ENCODE assay signal across 11 mouse cellular contexts in the genomic region with DNA sequence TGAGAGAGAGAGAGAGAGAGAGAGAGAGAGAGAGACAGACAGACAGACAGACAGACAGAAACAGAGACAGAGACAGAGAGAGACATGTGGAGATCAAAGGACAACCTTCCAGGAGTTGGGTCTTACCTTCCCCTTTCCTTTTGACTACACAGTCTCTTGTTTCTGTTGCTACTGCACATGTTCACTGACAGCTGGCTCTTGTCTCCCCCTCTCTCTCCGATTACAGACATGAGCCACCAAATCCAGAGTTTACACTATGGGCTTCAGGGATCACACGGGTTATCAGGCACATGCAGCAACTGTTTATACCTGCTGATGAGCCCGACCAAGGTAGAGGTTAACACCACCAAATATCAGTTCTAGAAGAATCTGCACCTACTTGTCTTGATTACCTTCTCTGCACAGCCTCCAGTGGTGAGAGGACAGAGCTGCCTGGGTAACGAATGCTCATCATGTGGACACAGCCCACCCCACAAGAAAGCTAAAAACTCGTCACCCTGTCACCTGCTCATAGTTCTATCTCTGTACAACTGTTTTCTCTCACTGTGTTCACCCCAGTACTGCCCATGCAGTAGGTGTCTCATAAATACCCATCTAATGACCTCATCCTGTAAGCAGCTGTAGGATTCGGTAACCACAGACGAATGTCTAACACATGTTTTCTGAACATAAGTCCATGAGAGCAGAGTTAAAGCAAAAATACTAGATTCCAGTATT. TPM values are rescaled to one million over a fixed set of nuclear protein-coding genes. Genes with fewer than 3 reads are reported as not detected.
DNase-seq lines count a peak whose midpoint lies in the region; ATAC-seq and TF ChIP-seq lines count a peak whose summit lies in the region.
"Had no signal": no experiment of that assay in that cellular context is flagged by ENCODE, and none has a peak within 500 bp of the region (broad histone marks: within the 10 kb centered on the region; RNA-seq: fewer than 3 reads in every experiment).

No protein-coding gene starts in this region.

- no peaks in the 10 kb centered on the region for H3K9me3 ChIP-seq in heart, postnatal 0 days (replicated peaks; ENCODE audit: control insufficient read depth, low read length)
- H3K9me3 ChIP-seq: G1E; hindbrain, embryonic 12.5 days had no signal

- no peak overlapping the region for H3K9ac ChIP-seq in heart, postnatal 0 days (replicated peaks; ENCODE audit: low read depth, low read length)
- H3K9ac ChIP-seq: hindbrain, embryonic 12.5 days had no signal

- no peaks in the 10 kb centered on the region for H3K27me3 ChIP-seq in heart, postnatal 0 days (ENCODE audit: control insufficient read depth, insufficient read depth, low read length)
- H3K27me3 ChIP-seq: hindbrain, embryonic 12.5 days had no signal

- peak; percentile 70; the same call in 1 of the 2 replicates for ATAC-seq in heart, postnatal 0 days (ENCODE audit: insufficient read depth, low read depth)
- ATAC-seq in megakaryocyte-erythroid progenitor cell, adult 5-6 weeks (replicated peaks; ENCODE audit: low FRiP score, low TSS enrichment, poor library complexity, severe bottlenecking): 0 out of 2 replicates have a peak, but pooled peaks have one; percentile 21
- ATAC-seq in monocyte, adult 5-6 weeks (replicated peaks; ENCODE audit: insufficient number of reproducible peaks, low FRiP score, low TSS enrichment, poor library complexity, severe bottlenecking): no peak

- no peak overlapping the region for H3K4me2 ChIP-seq in heart, postnatal 0 days (ENCODE audit: low read depth, low read length)
- H3K4me2 ChIP-seq: hindbrain, embryonic 12.5 days had no signal

- no peak overlapping the region for H3K27ac ChIP-seq in heart, postnatal 0 days (ENCODE audit: low read depth)
- H3K27ac ChIP-seq: hindbrain, embryonic 12.5 days had no signal

- no peak for TF ChIP-seq CTCF in heart, postnatal 0 days (IDR thresholded peaks at IDR 0.05; ENCODE audit: low read depth)

- WGBS in heart, postnatal 0 days: 34% methylated on average over 7 of the region's 7 CpGs

- peak; percentile 6 for DNase-seq in heart, postnatal 0 days (ENCODE audit: low spot score)
- no peak for DNase-seq in heart, adult 8-10 months (ENCODE audit: low spot score)
- DNase-seq in 3T3-L1 (ENCODE audit: low read depth, low spot score) (peak; percentile 91), NIH3T3 (ENCODE audit: low read depth) (peak; percentile 80)
- no peak for DNase-seq in embryo, embryonic 10.5 days (ENCODE audit: low spot score)
- DNase-seq: left cerebral cortex, postnatal 4 days; lung, postnatal 4 days had no signal

- H3K4me1 ChIP-seq in heart, postnatal 0 days (ENCODE audit: control insufficient read depth, insufficient read depth): peaks cover 8% of the 10 kb centered on the region
- H3K4me1 ChIP-seq: hindbrain, embryonic 12.5 days had no signal

- H3K36me3 ChIP-seq in heart, postnatal 0 days (replicated peaks; ENCODE audit: control insufficient read depth, insufficient read depth, low read length): no peaks in the 10 kb centered on the region
- H3K36me3 ChIP-seq: G1E; hindbrain, embryonic 12.5 days had no signal

- no peak overlapping the region for H3K4me3 ChIP-seq in heart, postnatal 0 days (ENCODE audit: low read depth, low read length)
- H3K4me3 ChIP-seq: hindbrain, embryonic 12.5 days had no signal

- no peak for TF ChIP-seq EP300 in heart, postnatal 0 days (IDR thresholded peaks at IDR 0.05; ENCODE audit: low read depth)

RNA-seq across cellular contexts. Expression of a gene that starts 38.3 kb away (rescaled TPM):
- total RNA-seq in heart, postnatal 0 days (2014; rRNA removed; ENCODE audit: low replicate concordance): 2.4 and 2.8 TPM in 2 replicates
- 2.4 and 2.5 TPM in 2 replicates for polyA plus RNA-seq in heart, postnatal 0 days (2015; fragmentation: Nextera tagmentation; extraction: Ambion mirVana)
- total RNA-seq in heart, adult 8-10 months (2022): 1 to 10 TPM; 4.3 to 5.8 (median 4.9) TPM
- total RNA-seq in megakaryocyte-erythroid progenitor cell, adult 5-6 weeks (2014; fragmentation: Nextera tagmentation): 1.8 and 2.9 TPM in 2 replicates
- total RNA-seq in megakaryocyte-erythroid progenitor cell, adult 5-6 weeks (2017): 0.19 and 1.1 TPM in 2 replicates
- total RNA-seq in monocyte, adult 5-6 weeks (2017): 1.1 to 4.7 TPM (median 2.1 TPM) in 3 replicates

Comparison
In these comparisons a context has a peak if more than half of its experiments do, and no peak if none do; other contexts are left out.
1. DNase-seq: peak in heart, postnatal 0 days (single experiment), 3T3-L1 (single experiment) and NIH3T3 (single experiment); none in heart, adult 8-10 months (single experiment) and embryo, embryonic 10.5 days (single experiment).